Mouse (Mus musculus): Measurements from ENCODE around the gene Wiz. TPM values are rescaled to one million over a fixed set of nuclear protein-coding genes. Genes with fewer than 3 reads are reported as not detected.

Wiz gene
- polyA plus RNA-seq, 1 experiment from 2014 or later: 59.2 TPM

DNA sequence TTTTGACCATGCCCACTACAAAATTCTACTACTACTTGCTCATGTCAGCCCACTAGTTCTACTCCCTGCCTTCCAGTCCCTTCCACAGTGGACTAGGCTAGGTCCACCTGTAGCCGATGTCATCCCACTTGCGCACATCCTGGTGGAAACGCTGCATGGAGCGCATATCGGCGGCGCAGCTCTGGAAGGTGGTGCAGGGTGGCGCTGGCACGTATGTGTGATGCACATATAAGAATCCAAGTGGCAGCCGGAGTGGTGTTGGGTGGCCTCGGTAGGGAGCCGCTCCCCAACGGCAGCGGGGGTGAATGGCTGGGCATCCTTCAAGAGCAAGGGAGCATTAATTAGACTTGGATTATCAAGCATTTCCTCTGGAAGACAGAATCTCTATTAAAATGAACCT is 27.5 kb upstream of the Wiz start:
- 95% methylated on average over 14 of the region's 14 CpGs for WGBS
- Histone ChIP-seq H3K4me2 (ENCODE audit: low read length) (no peak overlapping the region), H3K4me3 (replicated peaks; ENCODE audit: low read depth, low read length) (no peak overlapping the region), H3K9me3 (ENCODE audit: control insufficient read depth, low read length) (no peaks in the 10 kb centered on the region), H3K27ac (replicated peaks; ENCODE audit: low read depth, low read length) (no peak overlapping the region), H3K4me1 (ENCODE audit: control insufficient read depth, insufficient read depth, low read length) (no peaks in the 10 kb centered on the region), H3K9ac (replicated peaks; ENCODE audit: low read length) (no peak overlapping the region), H3K27me3 (ENCODE audit: control insufficient read depth, insufficient read depth, low read length) (no peaks in the 10 kb centered on the region), H3K36me3 (ENCODE audit: control insufficient read depth, insufficient read depth, low read length) (no peaks in the 10 kb centered on the region)
- ATAC-seq (ENCODE audit: low FRiP score, low TSS enrichment) (no peak), DNase-seq (no peak)

DNA sequence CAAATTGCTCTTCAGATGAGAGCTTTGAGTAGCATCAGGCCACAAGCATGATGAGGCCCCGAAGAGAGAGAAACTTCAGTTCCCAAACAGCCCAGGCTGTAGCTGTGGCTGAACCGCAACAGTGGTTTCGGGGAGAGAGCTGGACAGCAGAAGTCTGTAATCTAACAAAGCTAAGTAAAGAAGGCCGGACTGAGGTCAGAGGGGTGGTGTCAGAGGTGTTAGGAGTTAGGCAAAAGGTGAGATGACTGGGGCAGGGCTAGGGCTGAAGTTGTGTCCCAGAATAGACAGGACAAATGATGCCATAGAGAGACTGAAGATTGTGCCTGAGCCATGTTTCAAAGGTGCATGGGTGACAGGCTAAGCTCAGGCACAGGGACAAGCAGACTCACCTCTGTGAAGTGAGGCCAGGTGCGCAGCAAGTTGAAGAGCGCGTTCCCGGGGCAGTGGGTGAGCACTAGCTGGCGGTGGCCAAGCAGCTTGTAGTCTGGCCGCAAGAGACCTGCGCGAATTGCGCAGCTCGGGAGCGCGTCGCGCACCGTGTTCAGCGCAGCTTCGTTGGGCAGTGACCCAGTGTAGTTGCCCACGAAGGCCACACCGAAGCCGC is 26.3 kb upstream of the Wiz start:
- ATAC-seq (ENCODE audit: low FRiP score, low TSS enrichment): no peak
- 55% methylated on average over 24 of the region's 24 CpGs for WGBS
- Histone ChIP-seq H3K4me2 (ENCODE audit: low read length) (no peak overlapping the region), H3K4me1 (ENCODE audit: control insufficient read depth, insufficient read depth, low read length) (no peaks in the 10 kb centered on the region), H3K9me3 (ENCODE audit: control insufficient read depth, low read length) (no peaks in the 10 kb centered on the region), H3K27me3 (ENCODE audit: control insufficient read depth, insufficient read depth, low read length) (no peaks in the 10 kb centered on the region), H3K27ac (replicated peaks; ENCODE audit: low read depth, low read length) (no peak overlapping the region), H3K9ac (replicated peaks; ENCODE audit: low read length) (no peak overlapping the region), H3K4me3 (replicated peaks; ENCODE audit: low read depth, low read length) (no peak overlapping the region), H3K36me3 (ENCODE audit: control insufficient read depth, insufficient read depth, low read length) (no peaks in the 10 kb centered on the region)
- DNase-seq: no peak

DNA sequence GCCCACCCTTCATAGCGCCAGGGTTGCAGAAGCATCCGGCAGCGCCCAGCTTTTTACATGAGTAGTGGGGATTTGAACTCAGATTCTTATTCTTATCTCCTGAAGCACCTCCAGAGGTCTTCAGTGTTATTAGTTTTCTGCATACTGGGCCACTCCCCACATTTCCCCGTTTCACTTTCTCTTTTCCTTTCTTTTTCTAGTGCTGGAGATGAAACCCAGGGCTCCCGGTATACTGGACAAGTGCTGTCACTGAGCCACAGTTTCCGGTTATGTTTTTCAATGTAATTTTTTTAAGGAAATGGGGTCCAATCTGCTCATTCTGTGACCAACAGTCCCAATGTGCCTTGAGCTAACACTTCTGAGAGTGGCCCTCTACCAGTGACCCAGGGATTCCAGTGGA is 22.7 kb upstream of the Wiz start:
- no peaks in the 10 kb centered on the region for H3K36me3 ChIP-seq (ENCODE audit: control insufficient read depth, insufficient read depth, low read length)
- H3K27me3 ChIP-seq (ENCODE audit: control insufficient read depth, insufficient read depth, low read length): no peaks in the 10 kb centered on the region
- no peaks in the 10 kb centered on the region for H3K9me3 ChIP-seq (ENCODE audit: control insufficient read depth, low read length)
- WGBS: 93% methylated on average over 6 of the region's 6 CpGs
- ATAC-seq (ENCODE audit: low FRiP score, low TSS enrichment): no peak
- H3K9ac ChIP-seq (replicated peaks; ENCODE audit: low read length): no peak overlapping the region
- no peak overlapping the region for H3K4me3 ChIP-seq (replicated peaks; ENCODE audit: low read depth, low read length)
- DNase-seq: no peak
- no peaks in the 10 kb centered on the region for H3K4me1 ChIP-seq (ENCODE audit: control insufficient read depth, insufficient read depth, low read length)
- no peak overlapping the region for H3K27ac ChIP-seq (replicated peaks; ENCODE audit: low read depth, low read length)
- H3K4me2 ChIP-seq (ENCODE audit: low read length): no peak overlapping the region

DNA sequence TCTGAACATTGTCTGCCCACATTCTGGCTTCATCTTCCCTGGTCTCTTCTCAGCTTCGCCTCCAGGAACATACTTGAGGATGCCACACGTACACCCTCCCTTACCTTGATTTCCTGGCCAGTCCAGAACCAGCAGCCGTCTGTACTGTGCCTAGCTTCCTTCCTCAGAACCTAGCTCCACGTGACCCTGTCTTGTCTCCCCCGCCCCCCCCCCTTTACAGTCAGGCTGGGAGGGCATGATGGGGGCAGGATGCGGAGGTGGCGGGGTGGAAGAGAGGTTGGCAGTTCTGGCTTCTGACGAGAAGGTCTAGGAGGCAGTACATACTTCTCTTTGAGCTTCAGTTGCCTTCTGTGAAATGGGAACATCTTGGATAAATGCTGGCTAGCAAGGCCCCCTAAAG is 14.2 kb upstream of the Wiz start, which contains the start of gene Rasal3:
Gene Rasal3 (minus strand): TSS at position 167 of the 400 bp plus-strand sequence.
- DNase-seq (no peak), ATAC-seq (ENCODE audit: low FRiP score, low TSS enrichment) (no peak)
- WGBS: 82% methylated on average over 8 of the region's 8 CpGs
- H3K9me3 ChIP-seq (ENCODE audit: control insufficient read depth, low read length): no peaks in the 10 kb centered on the region
- no peaks in the 10 kb centered on the region for H3K4me1 ChIP-seq (ENCODE audit: control insufficient read depth, insufficient read depth, low read length)
- H3K4me2 ChIP-seq (ENCODE audit: low read length): no peak within 1 kb of the TSS
- H3K9ac ChIP-seq (replicated peaks; ENCODE audit: low read length): no peak within 1 kb of the TSS
- H3K36me3 ChIP-seq (ENCODE audit: control insufficient read depth, insufficient read depth, low read length): no peaks in the 10 kb centered on the region
- peaks cover 3% of the 10 kb centered on the region; the same call in 1 of the 2 replicates for H3K27me3 ChIP-seq (ENCODE audit: control insufficient read depth, insufficient read depth, low read length)
- no peak within 1 kb of the TSS for H3K27ac ChIP-seq (replicated peaks; ENCODE audit: low read depth, low read length)
- no peak within 1 kb of the TSS for H3K4me3 ChIP-seq (replicated peaks; ENCODE audit: low read depth, low read length)

DNA sequence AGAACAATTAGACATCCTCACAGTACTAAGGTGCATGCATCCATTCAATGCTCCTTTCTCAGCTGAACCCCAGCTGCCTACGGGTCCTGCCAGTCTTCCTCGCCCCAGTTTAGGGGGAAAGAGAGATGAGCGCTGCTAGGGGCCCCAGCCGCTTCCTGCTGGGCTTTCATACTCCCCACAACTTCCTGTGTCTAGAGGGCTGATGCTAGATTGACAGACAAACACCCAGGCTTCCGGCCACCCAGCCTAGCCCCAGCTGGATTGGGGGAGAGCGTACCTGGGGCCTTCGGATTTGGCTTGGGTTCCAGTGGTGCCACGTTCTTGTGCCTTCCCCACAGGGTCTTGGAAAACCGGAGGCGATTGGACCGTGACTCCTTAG is 13.5 kb upstream of the Wiz start:
- H3K36me3 ChIP-seq (ENCODE audit: control insufficient read depth, insufficient read depth, low read length): no peaks in the 10 kb centered on the region
- no peak overlapping the region for H3K9ac ChIP-seq (replicated peaks; ENCODE audit: low read length)
- DNase-seq (no peak), ATAC-seq (ENCODE audit: low FRiP score, low TSS enrichment) (no peak)
- no peak overlapping the region for H3K4me2 ChIP-seq (ENCODE audit: low read length)
- H3K27ac ChIP-seq (replicated peaks; ENCODE audit: low read depth, low read length): no peak overlapping the region
- H3K9me3 ChIP-seq (ENCODE audit: control insufficient read depth, low read length): no peaks in the 10 kb centered on the region
- H3K27me3 ChIP-seq (ENCODE audit: control insufficient read depth, insufficient read depth, low read length): peaks cover 10% of the 10 kb centered on the region
- no peak overlapping the region for H3K4me3 ChIP-seq (replicated peaks; ENCODE audit: low read depth, low read length)
- H3K4me1 ChIP-seq (ENCODE audit: control insufficient read depth, insufficient read depth, low read length): no peaks in the 10 kb centered on the region
- WGBS: 76% methylated on average over 11 of the region's 11 CpGs

DNA sequence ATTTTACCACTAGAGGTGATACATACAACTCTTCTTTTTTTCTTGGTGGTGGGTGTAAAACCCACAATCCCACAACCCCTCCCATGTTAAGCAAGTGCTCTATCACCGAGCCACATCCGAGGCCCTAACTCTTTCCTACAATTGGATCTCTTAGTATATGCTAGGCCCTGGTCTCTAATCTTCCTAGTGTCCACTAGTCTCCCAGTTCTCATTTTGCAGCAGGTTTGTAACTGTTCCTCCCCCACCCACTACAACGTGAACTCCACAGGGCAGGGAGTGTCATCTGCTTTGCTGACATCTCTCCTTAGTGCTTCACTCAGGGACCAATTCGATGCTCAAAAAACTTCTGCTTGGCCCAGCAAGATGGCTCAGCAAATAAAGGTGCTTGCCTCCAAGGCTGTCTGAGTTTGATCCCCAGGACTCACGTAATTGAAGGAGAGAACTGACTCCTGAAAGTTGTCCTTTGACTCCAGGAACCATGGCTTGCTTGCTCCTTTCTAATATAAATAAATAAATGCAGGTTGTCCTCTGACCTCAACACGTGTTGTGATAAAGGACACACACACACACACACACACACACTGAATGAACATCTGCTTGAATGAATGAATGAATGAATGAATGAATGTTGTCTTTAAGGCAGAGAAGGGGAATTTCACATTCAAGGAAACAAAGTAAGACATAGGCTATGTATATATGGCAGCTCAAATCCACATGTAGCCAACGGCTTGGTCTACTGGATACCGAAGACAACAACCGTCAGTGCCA is 13.0 kb upstream of the Wiz start:
- no peak overlapping the region for H3K4me3 ChIP-seq (replicated peaks; ENCODE audit: low read depth, low read length)
- H3K4me2 ChIP-seq (ENCODE audit: low read length): no peak overlapping the region
- no peak overlapping the region for H3K9ac ChIP-seq (replicated peaks; ENCODE audit: low read length)
- no peaks in the 10 kb centered on the region for H3K36me3 ChIP-seq (ENCODE audit: control insufficient read depth, insufficient read depth, low read length)
- DNase-seq (no peak), ATAC-seq (ENCODE audit: low FRiP score, low TSS enrichment) (no peak)
- WGBS: 84% methylated on average over 9 of the region's 9 CpGs
- no peaks in the 10 kb centered on the region for H3K4me1 ChIP-seq (ENCODE audit: control insufficient read depth, insufficient read depth, low read length)
- H3K27me3 ChIP-seq (ENCODE audit: control insufficient read depth, insufficient read depth, low read length): peaks cover 16% of the 10 kb centered on the region
- H3K27ac ChIP-seq (replicated peaks; ENCODE audit: low read depth, low read length): no peak overlapping the region
- H3K9me3 ChIP-seq (ENCODE audit: control insufficient read depth, low read length): no peaks in the 10 kb centered on the region

DNA sequence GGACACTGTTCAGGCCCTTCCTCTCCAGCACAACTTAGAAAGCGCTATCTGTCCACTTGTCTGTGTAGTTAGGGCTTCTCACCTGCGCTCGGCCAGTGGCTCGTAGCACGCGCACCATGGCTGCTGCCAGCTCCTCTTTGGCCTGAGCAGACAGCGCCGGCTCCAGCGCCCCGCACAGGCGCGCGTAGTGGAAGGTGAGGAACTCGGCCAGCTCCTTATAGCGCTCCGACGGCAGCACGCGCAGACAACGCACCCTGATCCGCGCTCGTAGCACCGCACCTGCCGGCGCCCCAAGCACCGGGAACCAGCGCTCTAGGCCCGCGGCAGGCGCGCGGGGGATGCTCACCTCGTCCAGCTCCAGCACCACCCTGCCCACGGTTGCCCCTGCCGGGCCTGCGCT is 7.0 kb upstream of the Wiz start:
- no peak for ATAC-seq (ENCODE audit: low FRiP score, low TSS enrichment)
- H3K4me1 ChIP-seq (ENCODE audit: control insufficient read depth, insufficient read depth, low read length): no peaks in the 10 kb centered on the region
- DNase-seq: peak; percentile 12
- H3K9me3 ChIP-seq (ENCODE audit: control insufficient read depth, low read length): no peaks in the 10 kb centered on the region
- peaks cover 64% of the 10 kb centered on the region for H3K27me3 ChIP-seq (ENCODE audit: control insufficient read depth, insufficient read depth, low read length)
- 3% methylated on average over 37 of the region's 37 CpGs for WGBS
- H3K4me3 ChIP-seq (replicated peaks; ENCODE audit: low read depth, low read length): peak overlapping the region; percentile 17; the same call in 1 of the 2 replicates
- H3K36me3 ChIP-seq (ENCODE audit: control insufficient read depth, insufficient read depth, low read length): no peaks in the 10 kb centered on the region
- H3K9ac ChIP-seq (replicated peaks; ENCODE audit: low read length): no peak overlapping the region
- peak overlapping the region; percentile 33; the same call in 1 of the 2 replicates for H3K4me2 ChIP-seq (ENCODE audit: low read length)
- no peak overlapping the region for H3K27ac ChIP-seq (replicated peaks; ENCODE audit: low read depth, low read length)

DNA sequence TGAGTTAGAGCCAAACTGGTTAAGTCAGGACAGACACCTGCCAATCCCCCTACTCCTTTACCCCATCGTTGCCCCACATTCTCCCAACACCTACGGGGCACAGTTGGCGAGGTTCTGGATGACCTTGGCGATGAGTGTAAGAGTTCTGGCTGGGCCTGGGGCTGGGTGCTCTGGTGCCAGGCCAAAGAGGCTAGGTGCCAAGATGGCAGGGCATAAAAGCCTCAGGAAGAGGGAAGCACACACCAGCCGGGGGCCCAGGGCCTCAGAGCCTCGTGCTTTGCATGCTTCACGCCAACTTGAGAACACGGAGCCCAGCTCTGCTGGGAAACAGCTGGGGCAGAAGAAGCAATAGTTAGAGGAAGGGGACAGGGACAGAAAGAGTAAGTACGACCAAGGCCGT is 4.7 kb upstream of the Wiz start:
- no peak overlapping the region for H3K4me3 ChIP-seq (replicated peaks; ENCODE audit: low read depth, low read length)
- no peak overlapping the region for H3K27ac ChIP-seq (replicated peaks; ENCODE audit: low read depth, low read length)
- DNase-seq (no peak), ATAC-seq (ENCODE audit: low FRiP score, low TSS enrichment) (no peak)
- no peak overlapping the region for H3K9ac ChIP-seq (replicated peaks; ENCODE audit: low read length)
- no peaks in the 10 kb centered on the region for H3K36me3 ChIP-seq (ENCODE audit: control insufficient read depth, insufficient read depth, low read length)
- H3K27me3 ChIP-seq (ENCODE audit: control insufficient read depth, insufficient read depth, low read length): peaks cover 65% of the 10 kb centered on the region
- no peaks in the 10 kb centered on the region for H3K9me3 ChIP-seq (ENCODE audit: control insufficient read depth, low read length)
- no peaks in the 10 kb centered on the region for H3K4me1 ChIP-seq (ENCODE audit: control insufficient read depth, insufficient read depth, low read length)
- no peak overlapping the region for H3K4me2 ChIP-seq (ENCODE audit: low read length)
- 87% methylated on average over 10 of the region's 10 CpGs for WGBS

Measured in midbrain, embryonic 14.5 days (tissue).